10 mouse cellular contexts compared by ENCODE assay signal in the genomic region with DNA sequence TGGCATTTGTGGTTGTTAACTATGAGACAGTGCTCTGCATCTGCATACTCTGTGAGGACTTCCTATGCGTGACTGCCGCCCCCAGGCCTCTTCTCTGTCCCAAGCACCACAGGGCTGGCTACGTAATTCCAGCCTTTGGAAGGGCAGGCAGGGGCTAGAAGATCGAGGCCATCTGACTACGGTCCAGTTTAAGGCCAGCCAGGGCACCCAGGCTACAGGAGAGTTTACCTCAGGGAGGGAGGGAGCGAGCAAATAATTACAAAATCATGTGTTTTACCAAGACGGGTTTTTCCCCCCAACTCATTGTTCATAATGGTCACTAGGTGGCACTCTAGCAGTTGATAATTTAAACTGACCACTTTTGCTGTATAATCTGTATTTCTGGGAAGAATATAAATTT. TPM values are rescaled to one million over a fixed set of nuclear protein-coding genes. Genes with fewer than 3 reads are reported as not detected.
DNase-seq lines count a peak whose midpoint lies in the region; ATAC-seq and TF ChIP-seq lines count a peak whose summit lies in the region.
"Had no signal": no experiment of that assay in that cellular context is flagged by ENCODE, and none has a peak within 500 bp of the region (broad histone marks: within the 10 kb centered on the region; RNA-seq: fewer than 3 reads in every experiment).

No protein-coding gene starts in this region.

- H3K4me3 ChIP-seq in lung, embryonic 14.5 days (ENCODE audit: low read depth, low read length), result no peak overlapping the region
- H3K4me3 ChIP-seq in neural tube, embryonic 14.5 days (ENCODE audit: low read depth, low read length), result no peak overlapping the region
- H3K4me3 ChIP-seq: embryonic facial prominence, embryonic 12.5 days; stomach, embryonic 15.5 days had no signal

- no peaks in the 10 kb centered on the region for H3K9me3 ChIP-seq in lung, embryonic 14.5 days (ENCODE audit: low read depth, low read length)
- H3K9me3 ChIP-seq in neural tube, embryonic 14.5 days (ENCODE audit: control insufficient read depth, low read length), result no peaks in the 10 kb centered on the region
- H3K9me3 ChIP-seq: embryonic facial prominence, embryonic 12.5 days; stomach, embryonic 15.5 days had no signal

- no peaks in the 10 kb centered on the region for H3K27me3 ChIP-seq in lung, embryonic 14.5 days (ENCODE audit: insufficient read depth, low read length)
- no peaks in the 10 kb centered on the region for H3K27me3 ChIP-seq in neural tube, embryonic 14.5 days (ENCODE audit: control insufficient read depth, insufficient read depth, low read length)
- H3K27me3 ChIP-seq: embryonic facial prominence, embryonic 12.5 days; stomach, embryonic 15.5 days had no signal

- peak; percentile 50 for TF ChIP-seq CTCF in lung, embryonic 14.5 days (IDR thresholded peaks at IDR 0.05; ENCODE audit: low read depth)

- no peaks in the 10 kb centered on the region for H3K4me1 ChIP-seq in lung, embryonic 14.5 days (ENCODE audit: insufficient read depth)
- no peaks in the 10 kb centered on the region for H3K4me1 ChIP-seq in neural tube, embryonic 14.5 days (ENCODE audit: control insufficient read depth, insufficient read depth, low read length)
- H3K4me1 ChIP-seq: embryonic facial prominence, embryonic 12.5 days; stomach, embryonic 15.5 days had no signal

- ATAC-seq in lung, embryonic 14.5 days (ENCODE audit: insufficient read depth), result no peak; the same call in 1 of the 2 replicates
- ATAC-seq in neural tube, embryonic 14.5 days (ENCODE audit: low read depth), result 0 out of 2 replicates have a peak, but pooled peaks have one; percentile 39

- 64% methylated on average over 7 of the region's 7 CpGs for WGBS in lung, embryonic 14.5 days
- 71% methylated on average over 7 of the region's 7 CpGs for WGBS in neural tube, embryonic 14.5 days

- H3K4me2 ChIP-seq in lung, embryonic 14.5 days, result no peak overlapping the region
- H3K4me2 ChIP-seq in neural tube, embryonic 14.5 days (ENCODE audit: low read depth, low read length), result no peak overlapping the region
- H3K4me2 ChIP-seq: embryonic facial prominence, embryonic 12.5 days; stomach, embryonic 15.5 days had no signal

- no peak overlapping the region for H3K9ac ChIP-seq in lung, embryonic 14.5 days
- no peak overlapping the region for H3K9ac ChIP-seq in neural tube, embryonic 14.5 days (replicated peaks; ENCODE audit: low read depth, low read length)
- H3K9ac ChIP-seq: embryonic facial prominence, embryonic 12.5 days; stomach, embryonic 15.5 days had no signal

- H3K36me3 ChIP-seq in lung, embryonic 14.5 days (ENCODE audit: insufficient read depth), result peaks cover 46% of the 10 kb centered on the region
- H3K36me3 ChIP-seq in neural tube, embryonic 14.5 days (ENCODE audit: control insufficient read depth, insufficient read depth, low read length), result peaks cover 9% of the 10 kb centered on the region; the same call in 1 of the 2 replicates

- no peak overlapping the region for H3K27ac ChIP-seq in lung, embryonic 14.5 days (ENCODE audit: low read depth)
- H3K27ac ChIP-seq in neural tube, embryonic 14.5 days (ENCODE audit: low read depth, low read length), result no peak overlapping the region
- H3K27ac ChIP-seq: embryonic facial prominence, embryonic 12.5 days; stomach, embryonic 15.5 days had no signal

- peak; percentile 19 for DNase-seq in adrenal gland, adult 2 months
- no peak for DNase-seq in adrenal gland, postnatal 14 days
- DNase-seq in lung, embryonic 14.5 days, result peak; percentile 68
- no peak for DNase-seq in lung, postnatal 4 days
- peak; percentile 17 to 27 for DNase-seq in kidney, adult 8-10 months
- no peak for DNase-seq in heart, postnatal 4 days
- no peak for DNase-seq in adrenal gland, adult 18-20 months (ENCODE audit: low spot score in 2 of 2)

RNA-seq across cellular contexts. Expression of a gene that starts 9.6 kb away (rescaled TPM):
- 10 to 100 TPM in 1 of 2 experiments, 1 to 10 TPM in 1; 6.9 to 10.8 TPM for total RNA-seq in adrenal gland, adult 2 months (2021)
- 0.36 and 0.38 TPM in 2 replicates for polyA plus RNA-seq in adrenal gland, adult 2 months (2012; rRNA removed)
- total RNA-seq in adrenal gland, postnatal 14 days (2021), result 6.9 and 9.6 TPM in 2 replicates
- 0.26 and 0.60 TPM in 2 replicates for polyA plus RNA-seq in lung, embryonic 14.5 days (2014; fragmentation: Nextera tagmentation; extraction: Ambion mirVana)
- polyA plus RNA-seq in neural tube, embryonic 14.5 days (2014; fragmentation: Nextera tagmentation; extraction: Ambion mirVana), result 10.3 and 20.6 TPM in 2 replicates
- 1 to 10 TPM; 5.2 to 5.8 TPM for total RNA-seq in heart, postnatal 4 days (2021)
- total RNA-seq in adrenal gland, adult 18-20 months (2021), result 1 to 10 TPM; 6.9 to 8.2 TPM

RNA-seq across cellular contexts. Expression of a gene that starts 18.8 kb away (rescaled TPM):
- total RNA-seq in adrenal gland, adult 2 months (2021), result 10 to 100 TPM; 37.0 to 37.4 TPM
- 2.7 and 3.9 TPM in 2 replicates for polyA plus RNA-seq in adrenal gland, adult 2 months (2012; rRNA removed)
- 23.3 and 24.2 TPM in 2 replicates for total RNA-seq in adrenal gland, postnatal 14 days (2021)
- 26.8 and 29.3 TPM in 2 replicates for polyA plus RNA-seq in lung, embryonic 14.5 days (2014; fragmentation: Nextera tagmentation; extraction: Ambion mirVana)
- polyA plus RNA-seq in neural tube, embryonic 14.5 days (2014; fragmentation: Nextera tagmentation; extraction: Ambion mirVana), result 26.1 and 26.8 TPM in 2 replicates
- 10 to 100 TPM; 20.3 to 21.3 TPM for total RNA-seq in heart, postnatal 4 days (2021)
- total RNA-seq in adrenal gland, adult 18-20 months (2021), result 10 to 100 TPM; 25.6 to 39.4 TPM

Comparison
In these comparisons a context has a peak if more than half of its experiments do, and no peak if none do; other contexts are left out.
1. DNase-seq: peak in adrenal gland, adult 2 months (single experiment), lung, embryonic 14.5 days (single experiment) and kidney, adult 8-10 months (2 of 2); none in adrenal gland, postnatal 14 days (single experiment), lung, postnatal 4 days (0 of 2), heart, postnatal 4 days (single experiment) and adrenal gland, adult 18-20 months (0 of 2).